ENCODE assay signal across 25 mouse cellular contexts in the genomic region with DNA sequence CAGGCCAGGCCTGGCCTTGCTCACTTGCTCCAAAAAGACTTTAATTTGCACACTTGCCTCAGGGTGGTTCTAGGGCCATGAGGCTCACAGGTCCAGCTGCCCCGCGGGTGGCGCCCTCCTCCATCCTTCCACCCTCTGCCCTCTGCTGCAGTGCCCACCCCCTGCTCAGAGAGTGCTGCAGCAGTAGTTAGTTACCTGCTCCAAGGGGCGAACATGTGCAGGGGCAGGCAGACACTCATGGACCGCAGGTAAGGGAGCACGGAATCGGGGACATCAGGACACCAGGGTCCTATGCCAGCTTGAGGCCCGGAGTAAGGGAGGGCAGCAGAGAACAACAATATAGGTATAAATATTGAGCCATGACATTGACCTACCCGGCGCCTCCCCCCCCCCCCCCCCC. TPM values are rescaled to one million over a fixed set of nuclear protein-coding genes. Genes with fewer than 3 reads are reported as not detected.
DNase-seq lines count a peak whose midpoint lies in the region; ATAC-seq and TF ChIP-seq lines count a peak whose summit lies in the region.
"Not testable (repeated sequence)": the region's sequence is repeated elsewhere in the genome, so short reads cannot be mapped to it uniquely, and the experiment has no call there.
"Had no signal": no experiment of that assay in that cellular context is flagged by ENCODE, and none has a peak within 500 bp of the region (broad histone marks: within the 10 kb centered on the region; RNA-seq: fewer than 3 reads in every experiment).

No protein-coding gene starts in this region.

- H3K4me2 ChIP-seq in embryonic facial prominence, embryonic 11.5 days (ENCODE audit: low read depth, low read length); kidney, embryonic 14.5 days (replicated peaks; ENCODE audit: low read depth, low read length); kidney, embryonic 15.5 days; kidney, embryonic 16.5 days (replicated peaks; ENCODE audit: low read depth, low read length); kidney, postnatal 0 days (ENCODE audit: low read length); midbrain, postnatal 0 days (ENCODE audit: low read depth, low read length, poor library complexity, severe bottlenecking); stomach, embryonic 14.5 days (replicated peaks; ENCODE audit: low read depth, low read length); stomach, postnatal 0 days (replicated peaks; ENCODE audit: low read depth): not testable (repeated sequence)

- not testable (repeated sequence) for H3K36me3 ChIP-seq in embryonic facial prominence, embryonic 11.5 days (replicated peaks; ENCODE audit: control insufficient read depth, insufficient read depth, low read depth, low read length); kidney, embryonic 14.5 days (ENCODE audit: control insufficient read depth, insufficient read depth, low read length); kidney, embryonic 15.5 days; kidney, embryonic 16.5 days (ENCODE audit: insufficient read depth, low read length); kidney, postnatal 0 days (ENCODE audit: insufficient read depth, low read length); midbrain, postnatal 0 days (ENCODE audit: insufficient read depth, low read length); stomach, embryonic 14.5 days (ENCODE audit: control insufficient read depth, insufficient read depth, low read length); stomach, postnatal 0 days (ENCODE audit: control insufficient read depth, insufficient read depth, low read length)

- H3K27me3 ChIP-seq in embryonic facial prominence, embryonic 11.5 days (ENCODE audit: control insufficient read depth, insufficient read depth, low read length); kidney, embryonic 14.5 days (ENCODE audit: control insufficient read depth, insufficient read depth, low read length); kidney, embryonic 15.5 days; kidney, embryonic 16.5 days (ENCODE audit: insufficient read depth, low read length); kidney, postnatal 0 days (ENCODE audit: insufficient read depth, low read length); midbrain, postnatal 0 days (ENCODE audit: insufficient read depth, low read length); stomach, embryonic 14.5 days (ENCODE audit: control insufficient read depth, insufficient read depth, low read length); stomach, postnatal 0 days (ENCODE audit: control insufficient read depth, insufficient read depth, low read length): not testable (repeated sequence)

- 0 out of 2 replicates have a peak, but pooled peaks have one; percentile 39 for ATAC-seq in embryonic facial prominence, embryonic 11.5 days (replicated peaks; ENCODE audit: insufficient number of reproducible peaks, low FRiP score, low TSS enrichment, low read depth)
- ATAC-seq in kidney, embryonic 14.5 days (ENCODE audit: low FRiP score, low TSS enrichment), result peak; percentile 64; the same call in 1 of the 2 replicates
- ATAC-seq in kidney, embryonic 15.5 days (replicated peaks; ENCODE audit: low FRiP score), result peak; percentile 74
- ATAC-seq in kidney, embryonic 16.5 days (ENCODE audit: low FRiP score, low TSS enrichment), result peak; percentile 70
- peak; percentile 46; the same call in 1 of the 2 replicates for ATAC-seq in kidney, postnatal 0 days (replicated peaks; ENCODE audit: low FRiP score, low read depth)
- ATAC-seq in midbrain, postnatal 0 days (ENCODE audit: low FRiP score), result 0 out of 2 replicates have a peak, but pooled peaks have one; percentile 56
- ATAC-seq in stomach, embryonic 14.5 days (ENCODE audit: insufficient number of reproducible peaks, insufficient read depth, low FRiP score, low read depth), result 0 out of 2 replicates have a peak, but pooled peaks have one; percentile 14
- ATAC-seq in stomach, postnatal 0 days (ENCODE audit: low FRiP score, low TSS enrichment), result 0 out of 2 replicates have a peak, but pooled peaks have one; percentile 45

- H3K9me3 ChIP-seq in embryonic facial prominence, embryonic 11.5 days (replicated peaks; ENCODE audit: control insufficient read depth, low read length); kidney, embryonic 14.5 days (ENCODE audit: control insufficient read depth, low read length); kidney, embryonic 15.5 days (replicated peaks); kidney, embryonic 16.5 days (ENCODE audit: low read length); kidney, postnatal 0 days (replicated peaks; ENCODE audit: low read length); midbrain, postnatal 0 days (ENCODE audit: low read length); stomach, embryonic 14.5 days (ENCODE audit: control insufficient read depth, low read depth, low read length); stomach, postnatal 0 days (ENCODE audit: control insufficient read depth, low read length): not testable (repeated sequence)

- not testable (repeated sequence) for H3K27ac ChIP-seq in embryonic facial prominence, embryonic 11.5 days (replicated peaks; ENCODE audit: low read depth, low read length); kidney, embryonic 14.5 days (ENCODE audit: low read depth, low read length); kidney, embryonic 15.5 days; kidney, embryonic 16.5 days (ENCODE audit: low read length); kidney, postnatal 0 days; midbrain, postnatal 0 days (ENCODE audit: low read depth, low read length); stomach, embryonic 14.5 days (ENCODE audit: low read length); stomach, postnatal 0 days (replicated peaks)

- no CpG with 5 or more reads among the region's 10 CpGs for WGBS in embryonic facial prominence, embryonic 11.5 days
- WGBS in kidney, embryonic 14.5 days, result no CpG with 5 or more reads among the region's 10 CpGs
- no CpG with 5 or more reads among the region's 10 CpGs for WGBS in kidney, embryonic 15.5 days
- WGBS in kidney, embryonic 16.5 days, result no CpG with 5 or more reads among the region's 10 CpGs
- WGBS in kidney, postnatal 0 days, result no CpG with 5 or more reads among the region's 10 CpGs
- WGBS in midbrain, postnatal 0 days, result no CpG with 5 or more reads among the region's 10 CpGs
- no CpG with 5 or more reads among the region's 10 CpGs for WGBS in stomach, embryonic 14.5 days
- no CpG with 5 or more reads among the region's 10 CpGs for WGBS in stomach, postnatal 0 days

- not testable (repeated sequence) for DNase-seq in embryonic facial prominence, embryonic 11.5 days (ENCODE audit: low spot score); kidney, postnatal 0 days (ENCODE audit: low spot score); midbrain, postnatal 0 days (ENCODE audit: low spot score); stomach, postnatal 0 days (ENCODE audit: low spot score)

- H3K4me1 ChIP-seq in embryonic facial prominence, embryonic 11.5 days (ENCODE audit: control insufficient read depth, insufficient read depth, low read length); kidney, embryonic 14.5 days (ENCODE audit: control insufficient read depth, insufficient read depth, low read length); kidney, embryonic 15.5 days; kidney, embryonic 16.5 days (ENCODE audit: insufficient read depth, low read length); kidney, postnatal 0 days (replicated peaks; ENCODE audit: insufficient read depth, low read length); midbrain, postnatal 0 days (ENCODE audit: insufficient read depth, low read length); stomach, embryonic 14.5 days (ENCODE audit: control insufficient read depth, insufficient read depth, low read length); stomach, postnatal 0 days (replicated peaks; ENCODE audit: control insufficient read depth, insufficient read depth): not testable (repeated sequence)

- not testable (repeated sequence) for TF ChIP-seq CTCF in kidney, postnatal 0 days (IDR thresholded peaks at IDR 0.05; ENCODE audit: low read depth); midbrain, postnatal 0 days (IDR thresholded peaks at IDR 0.05); stomach, postnatal 0 days (IDR thresholded peaks at IDR 0.05; ENCODE audit: low read depth)

- H3K9ac ChIP-seq in embryonic facial prominence, embryonic 11.5 days (replicated peaks; ENCODE audit: low read length); kidney, embryonic 14.5 days (ENCODE audit: low read depth, low read length); kidney, embryonic 15.5 days; kidney, embryonic 16.5 days (replicated peaks; ENCODE audit: low read length); kidney, postnatal 0 days (ENCODE audit: low read depth, low read length); midbrain, postnatal 0 days (replicated peaks; ENCODE audit: low read length, poor library complexity, severe bottlenecking); stomach, embryonic 14.5 days (replicated peaks; ENCODE audit: low read depth, low read length); stomach, postnatal 0 days (ENCODE audit: low read length): not testable (repeated sequence)

- H3K4me3 ChIP-seq in embryonic facial prominence, embryonic 11.5 days (ENCODE audit: low read depth, low read length); kidney, embryonic 14.5 days (ENCODE audit: low read length); kidney, embryonic 15.5 days (replicated peaks); kidney, embryonic 16.5 days (ENCODE audit: low read length); kidney, postnatal 0 days (replicated peaks; ENCODE audit: low read depth, low read length); midbrain, postnatal 0 days (ENCODE audit: low read depth, low read length); stomach, embryonic 14.5 days (ENCODE audit: low read depth, low read length); stomach, postnatal 0 days (ENCODE audit: low read depth, low read length): not testable (repeated sequence)

- not testable (repeated sequence) for TF ChIP-seq EP300 in stomach, postnatal 0 days (optimal IDR thresholded peaks at IDR 0.05)

RNA-seq across cellular contexts. Expression of a gene that starts 11.7 kb away (rescaled TPM):
- not detected in 2 replicates for polyA plus RNA-seq in embryonic facial prominence, embryonic 11.5 days (2014; fragmentation: Nextera tagmentation; extraction: Ambion mirVana)
- polyA plus RNA-seq in kidney, embryonic 14.5 days (2014; fragmentation: Nextera tagmentation; extraction: Ambion mirVana), result not detected in 2 replicates
- polyA plus RNA-seq in kidney, embryonic 15.5 days (2015; fragmentation: Nextera tagmentation; extraction: Ambion mirVana), result not detected in 2 replicates
- polyA plus RNA-seq in kidney, embryonic 16.5 days (2015; fragmentation: Nextera tagmentation; extraction: Ambion mirVana), result not detected in 2 replicates
- polyA plus RNA-seq in kidney, postnatal 0 days (2015; fragmentation: Nextera tagmentation; extraction: Ambion mirVana), result not detected in 2 replicates
- total RNA-seq in midbrain, postnatal 0 days (2014; rRNA removed), result not detected in 2 replicates
- polyA plus RNA-seq in midbrain, postnatal 0 days (2015; fragmentation: Nextera tagmentation; extraction: Ambion mirVana), result not detected in 2 replicates
- polyA plus RNA-seq in stomach, embryonic 14.5 days (2014; fragmentation: Nextera tagmentation; extraction: Ambion mirVana), result not detected in 2 replicates
- not detected in 2 replicates for polyA plus RNA-seq in stomach, postnatal 0 days (2015; fragmentation: Nextera tagmentation; extraction: Ambion mirVana)
- total RNA-seq: adrenal gland, adult 18-20 months; adrenal gland, adult 2 months; adrenal gland, adult 8-10 months; adrenal gland, postnatal 10 days; adrenal gland, postnatal 14 days; adrenal gland, postnatal 25 days; adrenal gland, postnatal 36 days; adrenal gland, postnatal 4 days; CH12.LX; ES-E14; G1E; MEL had no signal
- polyA plus RNA-seq: activated CD4-positive, CD25-positive, alpha-beta regulatory T cell, adult 4 months; adrenal gland, adult 2 months; brain, embryonic 14.5 days; C2C12; CD4-positive, CD25-positive, alpha-beta regulatory T cell, adult 4 months; G1E; Patski had no signal

Comparison
In these comparisons a context has a peak if more than half of its experiments do, and no peak if none do; other contexts are left out.
1. ATAC-seq: peak in every context shown above with its lines; median percentile 74 in kidney, embryonic 15.5 days; 70 in kidney, embryonic 16.5 days; 64 in kidney, embryonic 14.5 days; 56 in midbrain, postnatal 0 days; 46 in kidney, postnatal 0 days; 45 in stomach, postnatal 0 days; 39 in embryonic facial prominence, embryonic 11.5 days; 14 in stomach, embryonic 14.5 days.